Mouse (Mus musculus) lung, adult 2 months (tissue): ENCODE measurements around the gene Natd1.

ENCODE experiments used
- CTCF ChIP-seq: fragments of 200-500 bp; IDR thresholded peaks from 2 replicates; pipeline ENCODE4 v1.5.1; 2011; ENCODE audit warnings: mild to moderate bottlenecking, low read length, control low read depth; ENCODE audit not compliant: insufficient read depth
- POLR2A ChIP-seq: fragments of 200-500 bp; IDR thresholded peaks from 2 replicates; pipeline ENCODE4 v1.6.1; 2011; ENCODE audit warnings: low read depth, mild to moderate bottlenecking, control low read depth, low read length, borderline replicate concordance; ENCODE audit errors: extremely low read depth

GRCm38 (mm10) chr11:60945003-60945402 lies 30.5 kb upstream of the Natd1 start:
- TF ChIP-seq CTCF: no peak
- TF ChIP-seq POLR2A: no peak
